Mouse (Mus musculus) spleen, adult 2 months (tissue): ENCODE results near the gene Zfp618. TPM values are rescaled to one million over a fixed set of nuclear protein-coding genes. Genes with fewer than 3 reads are reported as not detected.

ENCODE experiments used
- DNase-seq, 2 experiments: peaks; one replicate each; pipeline versions ENCODE4 v3.0.0 to v3.0.0-alpha.2; 2012 to 2021; ENCODE audit warnings: low spot score in 2 of 2, low read depth in 1 of 2
- H3K27ac ChIP-seq: fragments of 200-500 bp; 2 replicates; pipeline ENCODE4 v1.5.1; 2012; ENCODE audit warnings: low read length, inconsistent platforms; ENCODE audit not compliant: insufficient read depth
- H3K27me3 ChIP-seq: fragments of 200-500 bp; 2 replicates; pipeline ENCODE4 v1.6.1; 2012; ENCODE audit warnings: mild to moderate bottlenecking, moderate library complexity, low read length, inconsistent platforms; ENCODE audit not compliant: control insufficient read depth, insufficient read depth
- H3K36me3 ChIP-seq: fragments of 200-500 bp; 2 replicates; pipeline ENCODE4 v1.6.1; 2012; ENCODE audit warnings: mild to moderate bottlenecking, low read length, inconsistent platforms; ENCODE audit not compliant: control insufficient read depth, insufficient read depth
- H3K4me1 ChIP-seq: fragments of 200-500 bp; 2 replicates; pipeline ENCODE4 v1.6.1; 2011; ENCODE audit warnings: inconsistent platforms; ENCODE audit not compliant: control insufficient read depth, insufficient read depth, insufficient read length
- H3K4me3 ChIP-seq: fragments of 200-500 bp; 2 replicates; pipeline ENCODE4 v1.5.1; 2011; ENCODE audit warnings: mild to moderate bottlenecking, inconsistent platforms; ENCODE audit not compliant: insufficient read depth, insufficient read length; ENCODE audit errors: extremely low read depth
- CTCF ChIP-seq: fragments of 200-500 bp; IDR thresholded peaks from 2 replicates; pipeline ENCODE4 v1.5.1; 2011; ENCODE audit warnings: mild to moderate bottlenecking, inconsistent platforms; ENCODE audit not compliant: insufficient read depth, insufficient read length, insufficient replicate concordance; ENCODE audit errors: extremely low read depth
- POLR2A ChIP-seq: fragments of 200-500 bp; IDR thresholded peaks from 2 replicates; pipeline ENCODE4 v1.6.1; 2011; ENCODE audit warnings: low read depth, low read length, inconsistent platforms
- WGBS: fragments of 180-500 bp; shearing (Covaris S2); methylation state at CpG from one replicate; pipeline ENCODE4 v1.1.7; 2018; 5-methylcytosine and 5-hydroxymethylcytosine counted together
- polyA plus RNA-seq: library from polyadenylated mRNA; depleted of rRNA; stranded (reverse); fragments of >200 nt; gene quantifications from 2 replicates; pipeline ENCODE4 v1.2.3, GENCODE M21; 2012

Zfp618 gene
- polyA plus RNA-seq, 1 experiment, result 1.4 TPM

DNA sequence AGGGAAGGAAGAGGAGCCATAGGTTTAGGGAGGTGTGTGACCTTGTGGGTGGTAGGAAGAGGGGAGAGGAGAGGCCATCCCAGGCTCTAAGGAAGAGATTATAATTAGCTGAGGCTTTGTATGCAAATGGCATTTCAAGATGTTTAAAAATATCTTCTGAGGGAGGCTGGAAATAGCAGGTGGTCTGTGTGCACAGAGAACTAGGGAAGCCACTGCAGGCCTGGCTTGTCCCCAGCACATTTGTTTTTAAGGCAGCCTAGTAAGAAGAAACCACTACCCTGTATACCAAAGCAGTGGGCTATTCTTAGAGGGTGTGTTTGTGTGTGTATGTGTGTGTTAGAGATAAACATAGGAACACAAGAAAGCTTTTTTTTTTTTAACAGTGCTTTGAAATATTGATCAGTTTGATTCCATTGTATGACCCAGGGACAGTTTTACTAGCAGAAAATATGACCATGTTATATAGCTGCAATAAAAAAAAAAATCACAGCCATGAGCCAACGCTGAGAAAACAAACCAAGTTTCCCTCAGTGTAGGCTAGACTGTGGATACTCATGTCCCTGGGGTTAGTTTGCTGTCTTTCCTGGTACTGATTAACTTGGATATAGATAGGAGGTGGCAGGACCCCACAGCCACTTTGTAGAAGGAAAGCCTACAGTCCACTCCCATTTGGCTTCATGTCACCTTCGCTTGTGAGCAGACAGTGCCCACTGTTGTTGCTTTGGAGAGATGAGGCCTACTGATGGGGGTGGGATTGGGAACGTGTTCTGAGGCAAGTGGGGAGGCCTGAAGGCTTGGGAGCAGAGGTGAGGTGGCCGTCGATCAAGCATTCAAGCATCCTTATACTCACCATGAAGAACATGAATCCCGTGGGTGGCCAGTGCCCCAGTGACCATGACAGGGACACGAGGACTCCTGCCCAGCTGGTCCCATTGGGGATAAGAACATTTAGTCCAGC lies 41.1 kb downstream of the Zfp618 start:
- H3K27me3 ChIP-seq, result no peaks in the 10 kb centered on the region; the same call in 1 of the 2 replicates
- no peak overlapping the region for H3K4me3 ChIP-seq
- 78% methylated on average over 7 of the region's 7 CpGs for WGBS
- no peak overlapping the region for H3K27ac ChIP-seq
- DNase-seq, result no peak
- H3K4me1 ChIP-seq, result no peaks in the 10 kb centered on the region
- TF ChIP-seq CTCF, result no peak
- no peak for TF ChIP-seq POLR2A
- H3K36me3 ChIP-seq, result no peaks in the 10 kb centered on the region

DNA sequence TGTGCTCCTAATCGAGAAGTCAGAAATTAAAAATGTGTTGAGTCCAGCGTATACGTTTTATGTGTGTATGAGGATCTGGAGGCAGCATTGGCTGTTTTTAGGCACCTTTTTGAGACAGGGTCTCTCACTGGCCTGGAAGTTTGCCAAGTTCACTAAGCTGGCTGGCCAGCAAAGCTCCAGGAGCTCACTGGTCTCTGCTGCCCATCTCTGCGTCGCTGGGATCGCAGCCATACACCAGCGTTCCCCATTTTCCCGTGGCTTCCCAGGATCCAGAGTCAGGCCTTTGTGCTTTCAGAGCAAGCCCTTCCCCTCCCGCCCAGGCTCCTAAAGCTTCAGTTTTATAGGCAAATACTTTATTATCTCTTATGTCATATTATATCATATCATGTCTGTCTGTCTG lies 42.8 kb downstream of the Zfp618 start:
- Histone ChIP-seq H3K4me1 (no peaks in the 10 kb centered on the region), H3K4me3 (no peak overlapping the region), H3K27ac (no peak overlapping the region), H3K36me3 (no peaks in the 10 kb centered on the region), H3K27me3 (no peaks in the 10 kb centered on the region; the same call in 1 of the 2 replicates)
- no peak for TF ChIP-seq POLR2A
- no peak for TF ChIP-seq CTCF
- WGBS, result 89% methylated on average over 9 of the region's 9 CpGs
- no peak for DNase-seq

DNA sequence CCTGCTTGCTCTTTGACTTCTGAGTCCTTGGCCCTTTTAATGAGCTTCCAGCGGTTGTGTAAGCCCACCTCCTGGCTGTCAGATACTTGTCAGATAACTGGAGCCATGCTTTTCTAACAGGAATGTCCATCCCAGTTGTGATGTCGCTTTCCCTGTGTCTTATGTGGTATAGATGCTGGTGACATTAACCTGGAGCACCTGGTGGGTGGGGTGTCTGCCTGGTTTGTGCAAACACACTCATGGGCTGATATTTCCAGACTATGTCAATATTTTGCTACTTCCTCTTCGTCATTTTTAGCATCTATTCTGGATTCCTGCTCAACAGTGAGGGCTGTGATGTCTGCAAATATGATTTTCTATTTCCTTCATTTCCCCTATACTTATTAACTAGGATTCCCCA lies 43.4 kb downstream of the Zfp618 start:
- no peaks in the 10 kb centered on the region for H3K36me3 ChIP-seq
- H3K4me1 ChIP-seq, result no peaks in the 10 kb centered on the region
- no peak for DNase-seq
- H3K27me3 ChIP-seq, result no peaks in the 10 kb centered on the region; the same call in 1 of the 2 replicates
- H3K27ac ChIP-seq, result no peak overlapping the region
- 76% methylated on average over 3 of the region's 3 CpGs for WGBS
- H3K4me3 ChIP-seq, result no peak overlapping the region
- TF ChIP-seq CTCF (no peak), POLR2A (no peak)

DNA sequence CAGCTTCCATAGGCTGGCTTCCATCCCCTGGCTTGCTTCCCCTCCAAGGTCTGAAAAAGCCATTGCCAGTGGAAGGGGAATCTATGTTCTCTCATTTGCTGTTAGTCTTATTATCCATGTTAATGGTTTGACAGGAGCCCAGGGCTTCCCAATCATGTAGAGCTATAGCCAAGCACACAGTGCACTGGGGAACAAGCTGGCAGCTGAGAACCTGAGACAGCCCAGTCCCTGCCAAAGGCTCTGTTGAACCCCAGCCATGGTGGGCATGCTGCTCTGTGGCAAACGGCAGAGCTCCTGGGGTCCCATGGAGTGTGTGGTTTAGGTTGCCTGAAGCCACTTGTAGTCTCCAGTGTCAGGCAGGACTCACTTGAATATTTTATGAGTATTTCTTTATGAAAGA lies 44.4 kb downstream of the Zfp618 start:
- no peaks in the 10 kb centered on the region for H3K4me1 ChIP-seq
- 93% methylated on average over 1 of the region's 1 CpGs for WGBS
- no peak for TF ChIP-seq CTCF
- no peak for TF ChIP-seq POLR2A
- no peak overlapping the region for H3K27ac ChIP-seq
- no peaks in the 10 kb centered on the region; the same call in 1 of the 2 replicates for H3K27me3 ChIP-seq
- H3K36me3 ChIP-seq, result no peaks in the 10 kb centered on the region
- no peak overlapping the region for H3K4me3 ChIP-seq
- DNase-seq, result no peak

DNA sequence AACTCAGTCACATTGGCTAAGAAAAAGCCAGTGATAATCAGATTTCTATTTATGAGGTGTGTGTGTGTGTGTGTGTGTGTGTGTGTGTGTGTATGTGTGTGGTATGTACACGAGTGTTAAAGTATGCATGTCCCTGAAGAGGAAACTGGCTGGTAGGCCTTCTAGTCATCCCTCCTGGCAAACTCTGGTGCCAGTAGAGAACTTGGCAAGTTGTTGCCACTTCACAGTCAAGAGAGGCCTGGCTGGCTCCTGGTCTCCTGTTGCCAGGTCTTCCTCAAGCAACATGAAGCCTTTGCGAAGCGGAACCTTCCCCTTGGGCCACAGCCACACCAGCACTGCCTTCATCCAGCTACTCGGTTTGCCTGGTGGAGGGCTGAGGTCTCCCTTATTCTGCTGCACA lies 44.9 kb downstream of the Zfp618 start:
- H3K4me1 ChIP-seq, result no peaks in the 10 kb centered on the region
- H3K27ac ChIP-seq, result no peak overlapping the region
- TF ChIP-seq CTCF (no peak), POLR2A (no peak)
- WGBS, result 81% methylated on average over 4 of the region's 4 CpGs
- no peak overlapping the region for H3K4me3 ChIP-seq
- H3K27me3 ChIP-seq, result no peaks in the 10 kb centered on the region; the same call in 1 of the 2 replicates
- no peaks in the 10 kb centered on the region for H3K36me3 ChIP-seq
- DNase-seq, result no peak

DNA sequence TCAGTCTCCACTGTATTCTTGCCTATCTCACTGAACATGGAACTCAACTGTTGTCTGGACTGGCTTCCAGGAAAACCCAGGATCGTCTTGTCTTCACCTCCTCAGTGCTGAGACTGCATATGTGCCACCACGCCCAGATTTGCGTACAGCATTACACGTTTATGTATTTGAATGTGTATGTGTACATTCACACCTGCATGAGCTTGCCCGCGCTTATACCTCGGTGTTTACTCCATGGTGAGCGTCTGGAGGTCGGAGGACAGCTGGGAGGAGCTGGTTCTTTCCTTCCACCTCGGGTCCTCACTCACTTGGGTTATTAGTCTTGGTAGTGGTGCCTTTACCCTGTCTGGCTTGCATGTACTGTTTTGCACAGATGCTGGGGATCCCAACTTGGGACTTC lies 53.2 kb downstream of the Zfp618 start:
- H3K27ac ChIP-seq, result no peak overlapping the region
- no peaks in the 10 kb centered on the region for H3K36me3 ChIP-seq
- H3K4me3 ChIP-seq, result no peak overlapping the region
- TF ChIP-seq CTCF, result no peak
- no peaks in the 10 kb centered on the region for H3K4me1 ChIP-seq
- H3K27me3 ChIP-seq, result no peaks in the 10 kb centered on the region
- DNase-seq, result no peak
- 89% methylated on average over 10 of the region's 10 CpGs for WGBS

DNA sequence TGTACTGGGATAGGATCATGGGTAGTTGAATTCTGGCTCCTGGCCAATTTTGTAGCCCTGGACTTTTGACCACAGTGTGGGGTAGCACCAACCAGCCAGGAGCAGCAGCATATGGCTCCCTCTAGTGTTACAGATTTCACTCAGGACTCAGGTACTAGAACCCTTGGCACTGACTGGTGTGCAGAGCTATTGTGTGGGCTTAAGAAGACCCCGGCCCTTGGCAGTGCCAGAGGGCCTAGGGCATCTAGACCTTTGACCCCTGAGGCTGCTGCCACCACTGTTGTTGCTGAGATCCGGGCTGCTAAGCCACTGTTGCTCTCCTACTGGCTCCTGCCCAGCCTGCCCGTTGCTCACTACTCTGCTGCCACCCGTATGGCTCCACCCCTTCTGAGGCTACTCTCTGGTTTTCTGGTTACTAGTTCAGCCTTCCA lies 54.1 kb downstream of the Zfp618 start:
- 75% methylated on average over 4 of the region's 4 CpGs for WGBS
- Histone ChIP-seq H3K4me3 (no peak overlapping the region), H3K36me3 (no peaks in the 10 kb centered on the region), H3K27me3 (no peaks in the 10 kb centered on the region), H3K27ac (no peak overlapping the region), H3K4me1 (no peaks in the 10 kb centered on the region)
- DNase-seq, result no peak
- TF ChIP-seq POLR2A (no peak), CTCF (no peak)
